Mouse (Mus musculus) kidney, adult 2 months (tissue): ENCODE data around the gene Xntrpc. TPM values are rescaled to one million over a fixed set of nuclear protein-coding genes. Genes with fewer than 3 reads are reported as not detected.

Experiments used
- DNase-seq: peaks from one replicate; pipeline ENCODE4 v3.0.0; 2021
- H3K27ac ChIP-seq: fragments of 200-500 bp; 2 replicates; pipeline ENCODE4 v1.5.1; 2012; ENCODE audit warnings: low read depth, low read length, control low read depth, inconsistent platforms; ENCODE audit not compliant: insufficient read depth
- H3K27me3 ChIP-seq: fragments of 200-500 bp; replicated peaks from 2 replicates; pipeline ENCODE4 v1.6.1; 2012; ENCODE audit warnings: mild to moderate bottlenecking, moderate library complexity, low read length, inconsistent platforms; ENCODE audit not compliant: control insufficient read depth, insufficient read depth
- H3K36me3 ChIP-seq: fragments of 200-500 bp; 2 replicates; pipeline ENCODE4 v1.6.1; 2012; ENCODE audit warnings: mild to moderate bottlenecking, moderate library complexity, low read length, inconsistent platforms; ENCODE audit not compliant: control insufficient read depth, insufficient read depth
- H3K4me1 ChIP-seq: fragments of 200-500 bp; 2 replicates; pipeline ENCODE4 v1.6.1; 2011; ENCODE audit warnings: low read length; ENCODE audit not compliant: control insufficient read depth, insufficient read depth
- H3K4me3 ChIP-seq: fragments of 200-500 bp; 2 replicates; pipeline ENCODE4 v1.5.1; 2011; ENCODE audit warnings: mild to moderate bottlenecking, low read depth, low read length, control low read depth; ENCODE audit not compliant: insufficient read depth
- CTCF ChIP-seq: fragments of 200-500 bp; conservative IDR thresholded peaks from 2 replicates; pipeline ENCODE4 v1.5.1; 2011; ENCODE audit warnings: low read depth, mild to moderate bottlenecking, control low read depth, low read length, moderate library complexity, mixed read lengths; ENCODE audit not compliant: insufficient read depth, insufficient read length
- POLR2A ChIP-seq: fragments of 200-500 bp; IDR thresholded peaks from one replicate; pipeline ENCODE4 v1.6.1; 2011; ENCODE audit warnings: low read depth, low read length, control low read depth
- WGBS: fragments of 180-500 bp; shearing (Covaris S2); methylation state at CpG from one replicate; pipeline ENCODE4 v1.1.7; 2018; 5-methylcytosine and 5-hydroxymethylcytosine counted together
- polyA plus RNA-seq: library from polyadenylated mRNA; depleted of rRNA; stranded (reverse); fragments of >200 nt; gene quantifications from 2 replicates; pipeline ENCODE4 v1.2.3, GENCODE M21; 2012

The Xntrpc gene
- polyA plus RNA-seq, 1 experiment: 1.8 TPM

DNA sequence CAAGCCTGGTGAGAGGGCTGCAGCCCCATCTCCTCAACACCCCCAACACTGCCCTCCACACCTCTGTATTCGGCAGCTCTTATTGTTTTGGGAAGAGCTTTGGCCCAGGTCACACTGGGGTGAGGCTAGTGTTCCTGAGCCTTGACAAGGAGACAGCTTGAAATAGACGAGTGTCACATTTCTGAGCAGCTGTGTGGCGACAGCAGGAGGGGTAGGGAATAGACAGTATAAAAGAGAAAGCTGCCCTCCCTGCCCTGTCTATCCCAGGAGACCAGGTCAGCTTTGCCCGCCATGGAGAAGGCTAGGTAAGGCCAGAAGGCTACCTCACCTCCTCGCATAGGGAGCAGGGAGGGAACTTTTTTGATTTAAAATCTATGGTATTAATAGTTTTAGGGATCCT, 36.0 kb downstream of the Xntrpc start, which contains the start of gene Art1:
Art1 (plus strand) TSS at position 257 of the 400 bp plus-strand sequence.
- TF ChIP-seq POLR2A (no peak), CTCF (no peak)
- Histone ChIP-seq H3K4me3 (no peak within 1 kb of the TSS), H3K27me3 (no peaks in the 10 kb centered on the region), H3K36me3 (no peaks in the 10 kb centered on the region), H3K4me1 (peaks cover 4% of the 10 kb centered on the region; the same call in 1 of the 2 replicates), H3K27ac (no peak within 1 kb of the TSS)
- DNase-seq: no peak
- WGBS: 84% methylated on average over 5 of the region's 5 CpGs

DNA sequence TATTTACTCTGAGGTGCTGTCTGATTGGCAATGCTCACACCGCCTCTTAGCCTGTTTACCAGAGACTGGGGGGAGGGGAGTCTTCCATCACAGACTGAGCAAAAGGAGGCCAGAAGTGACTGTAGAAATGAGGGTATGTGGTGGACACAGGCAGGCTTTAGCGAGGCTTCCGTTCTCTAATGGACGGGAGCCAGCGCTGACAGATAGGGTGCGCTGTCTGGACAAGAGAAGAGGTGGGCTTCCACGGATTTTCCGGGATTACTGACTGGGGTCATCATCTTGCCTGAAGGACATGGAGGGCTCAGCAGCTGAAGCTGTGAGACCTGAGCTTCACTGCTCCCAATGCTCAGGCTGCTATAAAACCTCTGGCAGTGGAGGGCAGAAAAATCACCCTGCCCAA, 36.7 kb downstream of the Xntrpc start:
- WGBS: 81% methylated on average over 8 of the region's 8 CpGs
- no peak overlapping the region for H3K27ac ChIP-seq
- no peak for DNase-seq

DNA sequence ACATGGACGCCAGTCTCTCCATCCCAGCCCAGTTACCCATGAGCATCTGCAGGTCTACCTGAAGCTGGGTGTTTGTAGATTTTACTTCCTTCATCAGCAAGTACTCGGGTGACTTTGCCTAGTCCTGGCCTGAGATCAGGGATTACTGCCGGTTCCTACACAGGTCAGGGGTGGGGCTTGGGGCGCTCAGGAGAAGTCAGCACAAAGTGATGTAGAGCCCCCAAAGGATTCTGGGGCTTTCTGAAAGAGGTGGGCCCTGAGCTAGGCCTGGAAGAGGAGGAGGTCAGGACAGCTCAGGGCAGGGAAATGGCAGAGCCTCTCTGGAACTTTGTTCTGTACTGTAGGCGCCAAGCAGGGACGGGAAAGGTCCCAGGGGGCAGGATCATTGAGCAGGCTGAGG, 37.2 kb downstream of the Xntrpc start:
- H3K36me3 ChIP-seq: no peaks in the 10 kb centered on the region

More for the DNA sequence above, 36.7 kb downstream of the Xntrpc start:
- Histone ChIP-seq H3K4me3 (no peak overlapping the region), H3K4me1 (peaks cover 4% of the 10 kb centered on the region; the same call in 1 of the 2 replicates), H3K27me3 (no peaks in the 10 kb centered on the region), H3K36me3 (no peaks in the 10 kb centered on the region)
- TF ChIP-seq CTCF: no peak
- TF ChIP-seq POLR2A: no peak

DNA sequence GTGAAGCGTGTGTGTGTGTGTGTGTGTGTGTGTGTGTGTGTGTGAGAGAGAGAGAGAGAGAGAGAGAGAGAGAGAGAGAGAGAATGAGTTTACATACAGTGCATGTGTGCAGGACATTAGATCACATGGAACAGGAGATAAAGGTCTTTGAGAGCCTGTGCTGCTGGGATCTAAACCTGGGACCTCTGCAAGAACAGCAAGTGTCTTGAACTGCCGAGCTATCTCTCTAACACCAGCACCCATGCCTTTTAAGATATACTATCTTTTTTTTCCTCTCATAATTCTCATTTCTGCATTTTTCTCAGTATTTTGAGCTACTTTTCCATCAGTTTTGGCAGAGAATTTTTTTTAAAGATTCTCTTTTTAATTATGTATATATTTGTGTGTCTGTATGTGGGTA, 38.0 kb downstream of the Xntrpc start:
- no peak overlapping the region for H3K27ac ChIP-seq
- no peak overlapping the region for H3K4me3 ChIP-seq
- WGBS: 86% methylated on average over 2 of the region's 2 CpGs
- H3K27me3 ChIP-seq: no peaks in the 10 kb centered on the region
- TF ChIP-seq POLR2A (no peak), CTCF (no peak)
- H3K36me3 ChIP-seq: no peaks in the 10 kb centered on the region
- DNase-seq: no peak
- H3K4me1 ChIP-seq: peaks cover 4% of the 10 kb centered on the region; the same call in 1 of the 2 replicates

More for the DNA sequence above, 37.2 kb downstream of the Xntrpc start:
- H3K27ac ChIP-seq: no peak overlapping the region
- DNase-seq: peak; percentile 15
- WGBS: 66% methylated on average over 6 of the region's 6 CpGs
- H3K4me1 ChIP-seq: peaks cover 4% of the 10 kb centered on the region; the same call in 1 of the 2 replicates
- TF ChIP-seq POLR2A: no peak
- TF ChIP-seq CTCF: no peak
- H3K27me3 ChIP-seq: no peaks in the 10 kb centered on the region
- H3K4me3 ChIP-seq: no peak overlapping the region

DNA sequence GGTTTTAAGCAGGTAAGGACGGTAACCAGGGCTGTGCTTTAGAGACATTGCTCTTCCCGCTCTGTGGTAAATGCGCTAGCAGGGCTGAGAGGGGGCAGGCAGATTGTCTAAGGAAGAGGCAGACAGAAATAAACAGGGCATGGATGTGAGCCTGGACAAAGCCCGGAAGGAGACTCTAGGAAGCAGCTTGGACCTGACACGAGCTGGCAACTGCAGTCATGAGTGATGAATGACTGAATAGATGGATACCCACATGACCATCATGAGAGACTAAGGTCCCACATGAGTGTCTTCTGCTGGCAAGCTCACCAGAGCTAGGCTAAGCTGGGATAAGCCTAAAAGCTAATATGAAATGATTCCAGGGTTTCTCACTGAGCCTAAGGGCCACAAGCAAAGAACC, 38.6 kb downstream of the Xntrpc start:
- H3K36me3 ChIP-seq: no peaks in the 10 kb centered on the region
- no peaks in the 10 kb centered on the region for H3K27me3 ChIP-seq
- H3K27ac ChIP-seq: no peak overlapping the region
- H3K4me3 ChIP-seq: no peak overlapping the region
- DNase-seq: peak; percentile 14
- H3K4me1 ChIP-seq: peaks cover 4% of the 10 kb centered on the region; the same call in 1 of the 2 replicates
- TF ChIP-seq POLR2A: no peak
- no peak for TF ChIP-seq CTCF
- WGBS: 69% methylated on average over 5 of the region's 5 CpGs

DNA sequence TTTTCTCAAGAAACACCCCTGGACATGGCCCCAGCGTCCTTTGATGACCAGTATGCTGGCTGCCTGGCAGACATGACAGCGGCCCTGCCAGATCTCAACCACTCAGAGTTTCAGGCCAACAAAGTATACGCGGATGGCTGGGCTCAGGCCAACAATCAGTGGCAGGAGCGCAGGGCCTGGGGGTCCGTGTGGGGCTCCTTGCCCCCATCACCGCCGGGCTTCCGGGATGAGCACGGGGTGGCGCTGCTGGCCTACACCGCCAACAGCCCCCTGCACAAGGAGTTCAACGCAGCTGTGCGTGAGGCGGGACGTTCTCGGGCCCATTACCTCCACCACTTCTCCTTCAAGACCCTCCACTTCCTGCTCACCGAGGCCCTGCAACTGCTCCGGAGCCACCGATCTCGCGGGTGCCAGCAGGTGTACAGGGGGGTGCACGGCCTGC, 41.2 kb downstream of the Xntrpc start:
- WGBS: 30% methylated on average over 23 of the region's 23 CpGs
- H3K4me3 ChIP-seq: no peak overlapping the region
- H3K27me3 ChIP-seq: no peaks in the 10 kb centered on the region
- no peak for TF ChIP-seq CTCF
- TF ChIP-seq POLR2A: no peak
- no peaks in the 10 kb centered on the region for H3K4me1 ChIP-seq
- no peak overlapping the region for H3K27ac ChIP-seq
- no peak for DNase-seq
- no peaks in the 10 kb centered on the region for H3K36me3 ChIP-seq

DNA sequence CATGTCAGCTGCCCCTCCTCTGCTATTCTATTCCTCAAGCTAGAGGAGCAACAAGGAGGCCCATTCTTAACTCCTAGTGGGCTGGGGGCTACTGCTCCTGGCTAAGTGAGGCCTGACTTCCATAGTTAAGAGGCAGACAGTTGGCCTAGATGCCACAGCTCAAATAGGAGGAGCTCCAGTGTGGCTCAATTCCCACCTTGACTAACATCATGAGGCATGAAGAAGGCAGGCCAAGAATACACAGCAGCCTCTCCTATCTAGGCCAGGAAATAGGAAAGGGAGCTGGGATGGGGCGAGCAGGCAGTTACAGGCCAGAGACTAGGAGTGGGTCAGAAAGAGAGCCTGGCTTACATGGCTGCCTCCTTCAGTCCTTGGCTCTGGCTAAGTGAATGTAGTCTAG, 42.7 kb downstream of the Xntrpc start:
- TF ChIP-seq POLR2A: no peak
- no peak for TF ChIP-seq CTCF
- H3K27me3 ChIP-seq: no peaks in the 10 kb centered on the region
- 94% methylated on average over 1 of the region's 1 CpGs for WGBS
- H3K4me3 ChIP-seq: no peak overlapping the region
- H3K4me1 ChIP-seq: no peaks in the 10 kb centered on the region
- H3K27ac ChIP-seq: no peak overlapping the region
- no peak for DNase-seq
- no peaks in the 10 kb centered on the region for H3K36me3 ChIP-seq

DNA sequence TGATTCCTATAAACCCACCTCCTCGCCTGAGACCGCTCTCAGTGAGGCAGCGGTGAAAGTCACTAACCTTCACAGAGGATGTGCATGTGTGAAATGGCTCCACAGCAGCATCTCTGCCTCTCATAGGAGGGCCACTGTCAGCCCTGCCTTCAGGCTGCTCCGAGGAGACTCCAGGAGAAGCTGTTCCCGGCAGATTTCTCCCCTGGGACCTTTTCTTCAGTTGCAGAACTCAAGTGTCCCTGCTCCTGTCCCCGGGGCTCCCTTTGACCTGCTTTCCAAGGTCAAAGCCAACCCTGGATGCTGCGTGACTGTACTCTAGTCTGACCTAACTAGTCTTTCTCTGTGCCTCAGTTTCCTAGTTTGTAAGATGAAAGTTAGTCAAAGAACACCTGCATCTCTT, 43.7 kb downstream of the Xntrpc start, which contains the start of gene Art5:
Art5 (minus strand) TSS at position 319 of the 400 bp plus-strand sequence.
- Histone ChIP-seq H3K4me1 (no peaks in the 10 kb centered on the region), H3K27ac (no peak within 1 kb of the TSS), H3K4me3 (no peak within 1 kb of the TSS), H3K27me3 (no peaks in the 10 kb centered on the region), H3K36me3 (no peaks in the 10 kb centered on the region)
- TF ChIP-seq POLR2A (no peak), CTCF (no peak)
- DNase-seq: no peak
- WGBS: 75% methylated on average over 7 of the region's 7 CpGs
